Mouse (Mus musculus) E14TG2a.4 (cell line): Measurements from ENCODE around the gene Sephs2.

ENCODE experiments used
- CTCF ChIP-seq: conservative IDR thresholded peaks from 2 replicates; pipeline ENCODE4 v1.5.1; 2014; ENCODE audit warnings: low read length
- NANOG ChIP-seq: IDR thresholded peaks from 2 replicates; pipeline ENCODE4 v1.6.1; 2014; ENCODE audit warnings: borderline replicate concordance, low read length, mixed read lengths

DNA sequence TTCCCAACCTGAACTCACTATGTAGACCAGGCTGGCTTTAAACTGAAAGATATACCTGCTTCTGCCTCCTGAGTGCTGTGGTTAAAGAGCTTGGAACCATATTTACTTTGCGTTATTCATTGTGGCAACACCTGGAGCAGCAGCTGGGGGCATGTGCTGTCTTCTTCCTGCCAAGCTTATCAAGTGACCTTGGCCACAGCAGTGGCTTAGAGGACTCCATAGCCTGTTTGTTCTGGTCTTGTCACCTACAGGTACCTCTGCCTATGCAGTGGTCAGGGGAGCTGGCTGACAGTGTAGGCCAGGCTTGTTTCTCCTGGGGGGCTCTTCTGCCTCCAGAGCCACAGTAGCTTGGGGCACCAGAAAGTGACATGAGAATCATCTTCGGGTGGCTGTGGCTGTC lies 34.6 kb upstream of the Sephs2 start:
- TF ChIP-seq CTCF (no peak), NANOG (no peak)
